Mouse (Mus musculus) midbrain, embryonic 11.5 days (tissue): ENCODE results near the gene Cdc34b. TPM values are rescaled to one million over a fixed set of nuclear protein-coding genes. Genes with fewer than 3 reads are reported as not detected.

Experiments
- ATAC-seq: fragments of 200-750 bp; cut with Nextera tagmentation; 2 replicates; pipeline ENCODE4 v1.8.0; 2017; ENCODE audit warnings: moderate TSS enrichment, moderate library complexity; ENCODE audit not compliant: low FRiP score
- DNase-seq: peaks from one replicate; pipeline ENCODE4 v3.0.0; 2015; ENCODE audit warnings: low spot score; ENCODE audit errors: missing footprints
- H3K27ac ChIP-seq: fragments of 300-500 bp; sonication (generic); 2 replicates; pipeline ENCODE4 v1.5.1; 2014; ENCODE audit warnings: low read depth, low read length
- H3K27me3 ChIP-seq: fragments of 300-500 bp; sonication (generic); 2 replicates; pipeline ENCODE4 v1.6.1; 2014; ENCODE audit warnings: mild to moderate bottlenecking, low read length, moderate library complexity, mixed read lengths; ENCODE audit not compliant: control insufficient read depth, insufficient read depth
- H3K36me3 ChIP-seq: fragments of 300-500 bp; sonication (generic); 2 replicates; pipeline ENCODE4 v1.6.1; 2014; ENCODE audit warnings: mild to moderate bottlenecking, low read length, moderate library complexity, mixed read lengths; ENCODE audit not compliant: control insufficient read depth, insufficient read depth
- H3K4me1 ChIP-seq: fragments of 300-500 bp; sonication (generic); 2 replicates; pipeline ENCODE4 v1.6.1; 2014; ENCODE audit warnings: low read length; ENCODE audit not compliant: control insufficient read depth, insufficient read depth
- H3K4me2 ChIP-seq: fragments of 300-500 bp; sonication (generic); 2 replicates; pipeline ENCODE4 v1.6.1; 2014; ENCODE audit warnings: mild to moderate bottlenecking, moderate library complexity
- H3K4me3 ChIP-seq: fragments of 300-500 bp; sonication (generic); 2 replicates; pipeline ENCODE4 v1.5.1; 2014; ENCODE audit warnings: low read depth, low read length
- H3K9ac ChIP-seq: fragments of 300-500 bp; sonication (generic); 2 replicates; pipeline ENCODE4 v1.6.1; 2014; ENCODE audit warnings: low read length
- H3K9me3 ChIP-seq: fragments of 300-500 bp; sonication (generic); 2 replicates; pipeline ENCODE4 v1.6.1; 2016; ENCODE audit warnings: low read length; ENCODE audit not compliant: control insufficient read depth
- WGBS: fragments of 180-500 bp; shearing (Covaris S2); extraction: QIAGEN DNeasy Blood & Tissue Kit; methylation state at CpG from one replicate; pipeline ENCODE4 v1.1.7; 2014; 5-methylcytosine and 5-hydroxymethylcytosine counted together
- polyA plus RNA-seq: library from polyadenylated mRNA; unstranded; fragments of >200 nt; fragmentation: Nextera tagmentation; extraction: Ambion mirVana; gene quantifications from 2 replicates; pipeline ENCODE4 v1.2.1, GENCODE M21; 2014

The Cdc34b gene
- polyA plus RNA-seq, 1 experiment from 2014 or later = not detected

GRCm38 (mm10) chr11:94704472-94704871, 37.1 kb upstream of the Cdc34b start, which contains the start of gene Gm11541:
Gene Gm11541, minus strand, starts transcription at chr11:94704499.
- no peak within 1 kb of the TSS for H3K9ac ChIP-seq
- no peaks in the 10 kb centered on the region for H3K27me3 ChIP-seq
- DNase-seq = peak; percentile 21
- no peak within 1 kb of the TSS for H3K4me2 ChIP-seq
- no peaks in the 10 kb centered on the region for H3K9me3 ChIP-seq
- WGBS = 90% methylated on average over 5 of the region's 5 CpGs
- H3K4me1 ChIP-seq = no peaks in the 10 kb centered on the region
- no peak for ATAC-seq
- no peaks in the 10 kb centered on the region for H3K36me3 ChIP-seq
- no peak within 1 kb of the TSS for H3K4me3 ChIP-seq
- no peak within 1 kb of the TSS for H3K27ac ChIP-seq

GRCm38 (mm10) chr11:94713246-94713860, 28.2 kb upstream of the Cdc34b start:
- peak; percentile 28 for DNase-seq
- H3K27ac ChIP-seq = no peak overlapping the region
- WGBS = 70% methylated on average over 11 of the region's 11 CpGs
- no peaks in the 10 kb centered on the region for H3K36me3 ChIP-seq
- H3K4me2 ChIP-seq = no peak overlapping the region
- no peak for ATAC-seq
- H3K27me3 ChIP-seq = no peaks in the 10 kb centered on the region
- no peak overlapping the region for H3K4me3 ChIP-seq
- peaks cover 6% of the 10 kb centered on the region for H3K4me1 ChIP-seq
- H3K9me3 ChIP-seq = no peaks in the 10 kb centered on the region
- no peak overlapping the region for H3K9ac ChIP-seq

- H3K4me1 ChIP-seq = peaks cover 6% of the 10 kb centered on the region
- H3K4me2 ChIP-seq = no peak overlapping the region
- H3K27me3 ChIP-seq = no peaks in the 10 kb centered on the region
- DNase-seq (peak; percentile 85), ATAC-seq (no peak)
- 53% methylated on average over 5 of the region's 5 CpGs for WGBS
- H3K4me3 ChIP-seq = no peak overlapping the region
- H3K36me3 ChIP-seq = no peaks in the 10 kb centered on the region
- no peak overlapping the region for H3K27ac ChIP-seq
- no peaks in the 10 kb centered on the region for H3K9me3 ChIP-seq
- H3K9ac ChIP-seq = no peak overlapping the region
These were observed 26.0 kb upstream of the Cdc34b start for GRCm38 (mm10) chr11:94715622-94716021.

- Histone ChIP-seq H3K9me3 (no peaks in the 10 kb centered on the region), H3K4me2 (no peak overlapping the region), H3K4me1 (peaks cover 6% of the 10 kb centered on the region), H3K9ac (no peak overlapping the region), H3K27ac (no peak overlapping the region), H3K4me3 (no peak overlapping the region), H3K27me3 (no peaks in the 10 kb centered on the region), H3K36me3 (no peaks in the 10 kb centered on the region)
- WGBS = 18% methylated on average over 9 of the region's 9 CpGs
- ATAC-seq (0 out of 2 replicates have a peak, but pooled peaks have one; percentile 46), DNase-seq (no peak)
These were observed 24.8 kb upstream of the Cdc34b start for GRCm38 (mm10) chr11:94716754-94717153.

GRCm38 (mm10) chr11:94717239-94717638, 24.3 kb upstream of the Cdc34b start:
- no peak overlapping the region for H3K4me3 ChIP-seq

GRCm38 (mm10) chr11:94718113-94718909, 23.3 kb upstream of the Cdc34b start:
- Histone ChIP-seq H3K4me1 (peaks cover 6% of the 10 kb centered on the region), H3K36me3 (no peaks in the 10 kb centered on the region), H3K27me3 (no peaks in the 10 kb centered on the region), H3K4me2 (no peak overlapping the region), H3K9me3 (no peaks in the 10 kb centered on the region), H3K27ac (no peak overlapping the region), H3K9ac (no peak overlapping the region), H3K4me3 (no peak overlapping the region)
- DNase-seq (no peak), ATAC-seq (no peak)
- WGBS = 90% methylated on average over 7 of the region's 7 CpGs

More at GRCm38 (mm10) chr11:94717239-94717638, 24.3 kb upstream of the Cdc34b start:
- no peak overlapping the region for H3K9ac ChIP-seq
- H3K27ac ChIP-seq = peak overlapping the region; percentile 5; the same call in 1 of the 2 replicates
- no peak for ATAC-seq
- no peaks in the 10 kb centered on the region for H3K27me3 ChIP-seq
- 38% methylated on average over 11 of the region's 11 CpGs for WGBS
- peaks cover 6% of the 10 kb centered on the region for H3K4me1 ChIP-seq
- H3K36me3 ChIP-seq = no peaks in the 10 kb centered on the region
- DNase-seq = peak; percentile 87
- no peak overlapping the region for H3K4me2 ChIP-seq
- H3K9me3 ChIP-seq = no peaks in the 10 kb centered on the region

- DNase-seq = no peak
These were observed 22.4 kb upstream of the Cdc34b start for GRCm38 (mm10) chr11:94719216-94719615.

GRCm38 (mm10) chr11:94727306-94727705, 14.3 kb upstream of the Cdc34b start:
- Histone ChIP-seq H3K4me1 (no peaks in the 10 kb centered on the region), H3K27ac (no peak overlapping the region), H3K4me2 (no peak overlapping the region), H3K9ac (no peak overlapping the region), H3K9me3 (no peaks in the 10 kb centered on the region), H3K36me3 (no peaks in the 10 kb centered on the region), H3K27me3 (no peaks in the 10 kb centered on the region), H3K4me3 (no peak overlapping the region)
- DNase-seq = no peak
- no peak for ATAC-seq
- 84% methylated on average over 3 of the region's 3 CpGs for WGBS

More at GRCm38 (mm10) chr11:94719216-94719615, 22.4 kb upstream of the Cdc34b start:
- Histone ChIP-seq H3K27ac (no peak overlapping the region), H3K4me1 (peaks cover 6% of the 10 kb centered on the region), H3K9me3 (no peaks in the 10 kb centered on the region), H3K27me3 (no peaks in the 10 kb centered on the region), H3K4me3 (no peak overlapping the region), H3K4me2 (no peak overlapping the region), H3K9ac (no peak overlapping the region), H3K36me3 (no peaks in the 10 kb centered on the region)
- no peak for ATAC-seq
- WGBS = 72% methylated on average over 2 of the region's 2 CpGs

GRCm38 (mm10) chr11:94728545-94728944, 13.0 kb upstream of the Cdc34b start:
- no peak overlapping the region for H3K4me2 ChIP-seq
- WGBS = 77% methylated on average over 3 of the region's 3 CpGs
- no peaks in the 10 kb centered on the region for H3K9me3 ChIP-seq
- no peak overlapping the region for H3K9ac ChIP-seq
- H3K4me3 ChIP-seq = no peak overlapping the region
- no peaks in the 10 kb centered on the region for H3K4me1 ChIP-seq
- DNase-seq (no peak), ATAC-seq (no peak)
- H3K36me3 ChIP-seq = no peaks in the 10 kb centered on the region
- H3K27ac ChIP-seq = no peak overlapping the region
- H3K27me3 ChIP-seq = no peaks in the 10 kb centered on the region
